Mouse (Mus musculus) heart, embryonic 16.5 days (tissue): ENCODE measurements around the gene Pced1b. TPM values are rescaled to one million over a fixed set of nuclear protein-coding genes. Genes with fewer than 3 reads are reported as not detected.
A peak's percentile ranks its signal among the peaks of the same experiment; 100 is the strongest.

ENCODE experiments used
- ATAC-seq: fragments of 200-750 bp; cut with Nextera tagmentation; replicated peaks from 2 replicates; pipeline ENCODE4 v1.8.0; 2017; ENCODE audit warnings: moderate number of reproducible peaks; ENCODE audit not compliant: insufficient read depth, low FRiP score; ENCODE audit errors: extremely low read depth
- H3K27ac ChIP-seq: fragments of 300-500 bp; sonication (generic); 2 replicates; pipeline ENCODE4 v1.5.1; 2014; ENCODE audit warnings: mild to moderate bottlenecking, low read length, control low read depth, moderate library complexity
- H3K27me3 ChIP-seq: fragments of 300-500 bp; sonication (generic); 2 replicates; pipeline ENCODE4 v1.6.1; 2014; ENCODE audit warnings: low read length, mixed read lengths; ENCODE audit not compliant: control insufficient read depth, insufficient read depth
- H3K36me3 ChIP-seq: fragments of 300-500 bp; sonication (generic); 2 replicates; pipeline ENCODE4 v1.6.1; 2014; ENCODE audit not compliant: control insufficient read depth, insufficient read depth
- H3K4me1 ChIP-seq: fragments of 300-500 bp; sonication (generic); 2 replicates; pipeline ENCODE4 v1.6.1; 2014; ENCODE audit warnings: low read length, mixed read lengths; ENCODE audit not compliant: control insufficient read depth, insufficient read depth
- H3K4me2 ChIP-seq: fragments of 300-500 bp; sonication (generic); 2 replicates; pipeline ENCODE4 v1.6.1; 2014; ENCODE audit warnings: low read depth, mild to moderate bottlenecking, control low read depth, low read length
- H3K4me3 ChIP-seq: fragments of 300-500 bp; sonication (generic); 2 replicates; pipeline ENCODE4 v1.5.1; 2014; ENCODE audit warnings: mild to moderate bottlenecking, control low read depth, low read length
- H3K9ac ChIP-seq: fragments of 300-500 bp; sonication (generic); 2 replicates; pipeline ENCODE4 v1.6.1; 2014; ENCODE audit warnings: low read length, control low read depth
- H3K9me3 ChIP-seq: fragments of 300-500 bp; sonication (generic); replicated peaks from 2 replicates; pipeline ENCODE4 v1.6.1; 2016; ENCODE audit warnings: low read length; ENCODE audit not compliant: control insufficient read depth
- WGBS: fragments of 180-500 bp; shearing (Covaris S2); extraction: QIAGEN DNeasy Blood & Tissue Kit; methylation state at CpG from one replicate; pipeline ENCODE4 v1.1.7; 2014; 5-methylcytosine and 5-hydroxymethylcytosine counted together
- polyA plus RNA-seq: library from polyadenylated mRNA; unstranded; fragments of >200 nt; fragmentation: Nextera tagmentation; extraction: Ambion mirVana; gene quantifications from 2 replicates; pipeline ENCODE4 v1.2.1, GENCODE M21; 2015

Gene Pced1b
- polyA plus RNA-seq, 1 experiment from 2014 or later = 2.7 TPM

DNA sequence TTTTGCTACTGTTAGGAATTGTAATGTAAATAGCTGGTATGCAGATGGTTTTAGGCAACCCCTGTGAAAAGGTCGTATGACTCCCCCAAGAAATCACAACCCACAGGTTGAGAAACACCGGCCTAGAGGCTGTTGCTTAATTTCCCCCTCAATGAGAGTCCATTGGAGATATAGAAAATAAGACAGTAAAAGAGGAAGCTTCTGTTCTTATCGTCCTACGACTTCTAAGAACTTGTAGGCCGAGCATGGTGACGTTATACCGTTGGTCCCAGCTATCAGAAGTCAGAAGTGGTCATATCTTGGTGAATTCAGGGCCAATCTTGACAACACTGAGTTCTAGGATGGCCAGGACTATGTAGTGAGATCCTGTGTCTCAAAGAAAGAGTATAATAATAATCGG is 65.0 kb downstream of the Pced1b start:
- 75% methylated on average over 8 of the region's 8 CpGs for WGBS
- Histone ChIP-seq H3K4me3 (no peak overlapping the region), H3K27ac (no peak overlapping the region), H3K36me3 (no peaks in the 10 kb centered on the region), H3K27me3 (no peaks in the 10 kb centered on the region), H3K4me2 (no peak overlapping the region), H3K9ac (no peak overlapping the region), H3K9me3 (no peaks in the 10 kb centered on the region), H3K4me1 (no peaks in the 10 kb centered on the region)
- no peak for ATAC-seq

DNA sequence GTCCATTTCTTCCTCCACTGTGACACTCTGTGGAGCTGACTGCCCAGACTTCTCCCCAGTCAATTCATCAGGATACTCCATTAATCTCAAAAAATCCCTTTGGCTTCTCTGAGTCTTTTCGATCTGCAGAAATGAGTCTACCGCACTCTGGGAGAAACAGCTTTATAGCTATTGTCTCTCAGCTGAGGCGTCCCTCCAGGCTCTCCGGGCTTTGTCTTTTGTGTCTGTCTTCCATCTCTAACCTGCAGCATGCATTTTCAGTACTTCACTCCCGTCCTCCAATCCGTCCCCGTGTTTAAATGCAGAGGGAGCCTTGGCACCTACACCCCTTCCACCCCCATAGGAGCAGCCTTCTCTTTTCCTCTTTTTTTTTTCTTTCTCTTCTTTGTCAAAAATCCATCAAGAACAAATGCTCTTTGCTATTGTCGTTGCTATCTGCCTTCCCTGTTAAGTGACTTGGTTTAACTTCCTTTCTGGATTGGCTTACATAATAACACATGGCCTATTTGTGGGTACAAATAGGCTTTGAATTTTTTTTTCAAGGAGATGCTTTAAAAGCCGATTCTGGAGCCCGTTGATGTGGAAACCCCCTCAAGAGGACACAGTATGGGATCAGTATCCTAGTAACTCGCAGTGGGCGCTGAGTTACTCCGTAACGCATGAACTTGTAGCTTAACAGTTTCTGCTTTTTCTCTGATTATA is 68.0 kb downstream of the Pced1b start:
- Histone ChIP-seq H3K36me3 (no peaks in the 10 kb centered on the region), H3K4me2 (no peak overlapping the region), H3K4me3 (no peak overlapping the region), H3K9ac (no peak overlapping the region), H3K4me1 (no peaks in the 10 kb centered on the region), H3K27ac (no peak overlapping the region), H3K27me3 (no peaks in the 10 kb centered on the region), H3K9me3 (no peaks in the 10 kb centered on the region)
- ATAC-seq = no peak
- 77% methylated on average over 14 of the region's 14 CpGs for WGBS

DNA sequence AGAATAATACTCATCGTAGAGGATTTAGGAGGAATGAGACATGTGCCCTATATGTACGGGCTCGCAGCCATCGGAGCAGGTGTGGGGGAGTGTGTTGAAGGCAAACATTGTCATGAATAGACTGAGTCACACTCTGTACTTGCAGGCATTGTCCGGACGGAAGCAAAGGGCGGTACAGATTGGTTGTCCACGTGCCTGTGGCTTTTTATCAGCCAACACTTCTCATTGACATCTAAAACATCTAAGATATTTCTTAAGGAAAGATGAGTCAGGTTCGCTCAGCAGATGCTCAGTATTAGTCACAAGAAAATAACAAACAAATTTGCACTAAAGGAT is 68.5 kb downstream of the Pced1b start:
- no peak for ATAC-seq
- 50% methylated on average over 9 of the region's 9 CpGs for WGBS
- no peaks in the 10 kb centered on the region for H3K36me3 ChIP-seq

DNA sequence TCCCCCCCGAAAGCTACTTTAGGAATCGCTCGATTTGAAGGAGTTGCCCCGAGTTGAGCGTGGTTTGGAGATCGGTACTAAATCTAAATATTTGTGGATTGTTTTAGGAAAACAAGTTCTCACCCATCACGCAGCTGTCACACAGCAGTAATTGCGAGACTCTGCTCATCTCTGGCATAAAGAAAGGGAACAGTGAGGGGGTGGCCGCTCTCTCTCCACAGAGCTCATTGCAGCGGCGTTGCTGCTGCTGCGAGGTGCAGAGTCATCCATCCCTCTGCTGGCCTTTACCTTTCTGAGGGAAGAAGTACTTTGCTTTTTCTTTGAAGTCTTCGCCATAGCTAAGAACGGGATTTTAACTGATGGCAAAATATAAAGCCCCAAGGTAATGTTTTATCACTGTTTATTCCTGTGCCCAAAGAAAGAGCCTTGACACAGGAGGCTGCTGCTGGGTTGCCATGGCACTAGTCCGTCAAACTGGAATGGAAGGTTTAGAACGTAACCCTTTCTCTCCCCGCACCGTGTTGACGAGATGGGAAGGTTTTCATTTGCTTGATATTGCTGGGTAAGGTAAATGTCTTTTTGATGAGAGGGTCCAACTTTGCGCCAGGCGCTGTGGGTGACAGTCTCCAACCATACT is 71.6 kb downstream of the Pced1b start:
- ATAC-seq = no peak
- no peak overlapping the region for H3K9ac ChIP-seq
- no peaks in the 10 kb centered on the region for H3K9me3 ChIP-seq
- H3K36me3 ChIP-seq = no peaks in the 10 kb centered on the region
- H3K27ac ChIP-seq = no peak overlapping the region
- no peak overlapping the region for H3K4me2 ChIP-seq
- H3K27me3 ChIP-seq = no peaks in the 10 kb centered on the region
- 84% methylated on average over 21 of the region's 21 CpGs for WGBS
- no peak overlapping the region for H3K4me3 ChIP-seq
- H3K4me1 ChIP-seq = no peaks in the 10 kb centered on the region

More for the DNA sequence above, 68.5 kb downstream of the Pced1b start:
- Histone ChIP-seq H3K9ac (no peak overlapping the region), H3K9me3 (no peaks in the 10 kb centered on the region), H3K4me3 (no peak overlapping the region), H3K27ac (no peak overlapping the region), H3K4me1 (no peaks in the 10 kb centered on the region), H3K4me2 (no peak overlapping the region), H3K27me3 (no peaks in the 10 kb centered on the region)

DNA sequence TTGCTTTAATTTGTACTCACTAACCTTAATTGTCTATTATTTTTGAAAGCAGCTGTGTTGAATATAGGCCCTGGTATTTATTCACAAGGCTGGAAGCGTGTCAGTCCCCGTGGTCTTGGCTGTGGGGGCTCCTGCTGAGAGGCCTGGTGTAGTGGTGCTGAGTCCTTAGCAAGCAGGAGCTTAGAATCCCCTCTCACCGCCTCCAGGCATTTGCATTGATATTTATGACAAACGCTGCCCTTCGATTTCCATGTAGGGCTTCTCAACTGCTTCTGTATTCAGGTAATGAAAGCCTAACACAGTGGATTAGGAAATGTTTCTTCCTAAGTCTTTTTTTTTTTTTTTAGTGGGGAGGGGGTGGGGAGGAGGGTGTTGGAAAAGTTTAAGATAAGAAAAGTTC is 75.9 kb downstream of the Pced1b start:
- H3K9me3 ChIP-seq = peaks cover 4% of the 10 kb centered on the region
- H3K4me1 ChIP-seq = no peaks in the 10 kb centered on the region
- ATAC-seq = no peak
- H3K36me3 ChIP-seq = peaks cover 3% of the 10 kb centered on the region; the same call in 1 of the 2 replicates
- no peaks in the 10 kb centered on the region for H3K27me3 ChIP-seq
- H3K9ac ChIP-seq = no peak overlapping the region
- H3K4me3 ChIP-seq = no peak overlapping the region
- no peak overlapping the region for H3K4me2 ChIP-seq
- no peak overlapping the region for H3K27ac ChIP-seq
- 63% methylated on average over 5 of the region's 5 CpGs for WGBS

DNA sequence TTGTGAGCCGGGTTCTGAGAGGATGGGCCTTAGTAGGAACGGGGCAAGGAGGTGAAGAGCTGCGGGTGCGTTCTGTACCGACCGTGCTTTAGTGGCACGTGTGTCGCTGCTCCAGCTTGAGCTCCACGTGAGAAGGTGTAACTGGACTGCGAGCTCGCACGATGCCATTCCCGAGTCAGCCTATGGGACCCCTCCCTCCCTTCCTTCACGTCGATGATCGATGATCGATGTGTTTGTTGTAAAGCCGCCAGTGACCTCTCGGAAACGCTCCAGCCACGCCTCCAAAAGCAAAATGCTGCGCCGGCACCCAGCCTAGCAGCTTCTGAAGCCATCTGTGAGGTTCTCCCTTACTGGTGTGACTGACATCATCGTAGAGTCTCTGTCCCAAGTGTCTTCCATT is 76.6 kb downstream of the Pced1b start:
- Histone ChIP-seq H3K36me3 (peaks cover 3% of the 10 kb centered on the region; the same call in 1 of the 2 replicates), H3K4me3 (peak overlapping the region; percentile 12; the same call in 1 of the 2 replicates), H3K27me3 (no peaks in the 10 kb centered on the region), H3K9me3 (peaks cover 4% of the 10 kb centered on the region), H3K27ac (no peak overlapping the region), H3K4me1 (no peaks in the 10 kb centered on the region), H3K4me2 (peak overlapping the region; percentile 41), H3K9ac (no peak overlapping the region)
- WGBS = 62% methylated on average over 24 of the region's 24 CpGs
- no peak for ATAC-seq

DNA sequence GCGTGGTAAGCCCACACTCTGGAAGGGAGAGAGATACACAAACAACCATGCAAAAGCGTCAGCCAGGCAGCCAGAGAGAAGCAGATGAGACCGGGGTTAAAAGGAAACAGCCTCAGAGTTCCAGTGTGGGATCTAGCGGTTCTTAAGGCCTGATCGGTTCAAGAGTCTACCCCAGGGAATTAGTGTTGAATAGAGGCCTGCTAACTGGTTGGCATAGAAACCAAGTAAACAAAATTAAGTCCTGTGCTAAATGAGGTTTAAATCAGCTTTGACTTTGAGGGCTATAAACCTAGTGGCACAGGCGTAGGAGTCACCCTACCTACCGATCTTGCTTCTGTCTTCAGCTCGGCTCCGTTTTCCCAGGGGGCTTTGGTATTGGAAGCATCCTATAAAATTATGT is 77.4 kb downstream of the Pced1b start:
- WGBS = 69% methylated on average over 9 of the region's 9 CpGs
- ATAC-seq = no peak
- Histone ChIP-seq H3K27me3 (no peaks in the 10 kb centered on the region), H3K4me3 (no peak overlapping the region), H3K9ac (no peak overlapping the region), H3K36me3 (peaks cover 3% of the 10 kb centered on the region; the same call in 1 of the 2 replicates), H3K9me3 (peaks cover 4% of the 10 kb centered on the region), H3K4me2 (no peak overlapping the region), H3K27ac (no peak overlapping the region), H3K4me1 (no peaks in the 10 kb centered on the region)

DNA sequence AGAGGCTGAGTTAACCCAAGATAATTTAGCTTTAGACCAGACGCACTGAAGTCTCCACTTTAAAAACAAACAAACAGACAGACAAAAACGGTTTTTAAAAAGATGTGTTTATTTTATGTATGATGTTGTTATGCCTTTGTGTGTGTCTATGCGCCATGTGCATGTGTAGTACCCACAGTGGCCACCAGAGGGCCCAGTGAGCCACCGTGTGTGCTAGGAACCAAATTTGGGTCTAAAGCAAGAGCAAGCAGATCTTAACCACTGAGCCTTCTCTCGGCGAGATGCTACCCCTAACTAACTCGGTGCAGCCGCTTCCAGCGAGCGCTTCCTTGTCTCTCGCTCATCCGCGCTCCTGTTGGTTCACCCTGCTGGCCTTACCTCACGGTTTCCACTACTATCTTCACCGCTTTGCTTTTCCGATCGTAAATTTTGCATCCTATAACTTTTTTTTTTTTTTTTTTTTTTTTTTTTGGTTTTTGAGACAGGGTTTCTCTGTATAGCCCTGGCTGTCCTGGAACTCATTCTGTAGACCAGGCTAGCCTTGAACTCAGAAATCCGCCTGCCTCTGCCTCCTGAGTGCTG is 80.7 kb downstream of the Pced1b start:
- Histone ChIP-seq H3K4me2 (no peak overlapping the region), H3K9ac (no peak overlapping the region)
- 69% methylated on average over 18 of the region's 18 CpGs for WGBS

DNA sequence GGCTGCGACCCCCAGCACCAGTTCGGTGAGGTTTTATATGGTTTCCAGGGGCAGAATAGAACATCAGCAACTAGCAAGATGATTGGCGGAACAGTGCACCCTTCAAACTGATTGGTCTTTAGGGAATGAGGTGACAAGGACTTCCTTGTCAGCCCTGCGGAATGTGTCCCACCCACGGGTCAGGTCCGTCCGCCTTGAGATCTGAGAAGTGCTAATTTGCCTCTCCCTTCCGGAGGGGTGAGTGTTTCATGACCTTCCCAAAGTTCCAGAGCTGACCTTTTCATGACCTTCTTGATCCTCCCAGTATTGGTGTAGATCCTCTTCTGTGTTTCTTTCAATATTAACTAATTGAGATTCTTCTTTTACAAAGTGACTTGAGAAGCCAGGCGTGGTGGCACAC is 85.7 kb downstream of the Pced1b start:
- 0 out of 2 replicates have a peak, but pooled peaks cover under 1% of the 10 kb centered on the region for H3K36me3 ChIP-seq
- ATAC-seq = no peak
- H3K4me3 ChIP-seq = no peak overlapping the region
- no peaks in the 10 kb centered on the region for H3K4me1 ChIP-seq
- no peak overlapping the region for H3K9ac ChIP-seq
- WGBS = 77% methylated on average over 9 of the region's 9 CpGs
- H3K27ac ChIP-seq = no peak overlapping the region
- H3K4me2 ChIP-seq = no peak overlapping the region
- peaks cover 2% of the 10 kb centered on the region; the same call in 1 of the 2 replicates for H3K9me3 ChIP-seq
- H3K27me3 ChIP-seq = no peaks in the 10 kb centered on the region

More for the DNA sequence above, 80.7 kb downstream of the Pced1b start:
- no peak overlapping the region for H3K4me3 ChIP-seq
- H3K4me1 ChIP-seq = no peaks in the 10 kb centered on the region
- no peaks in the 10 kb centered on the region for H3K27me3 ChIP-seq
- no peak overlapping the region for H3K27ac ChIP-seq
- H3K36me3 ChIP-seq = peaks cover 3% of the 10 kb centered on the region; the same call in 1 of the 2 replicates
- no peak for ATAC-seq
- H3K9me3 ChIP-seq = peaks cover 4% of the 10 kb centered on the region
